Mouse (Mus musculus) spleen, adult 2 months (tissue): ENCODE results near the gene Topbp1.

Source experiments
- CTCF ChIP-seq: fragments of 200-500 bp; IDR thresholded peaks from 2 replicates; pipeline ENCODE4 v1.5.1; 2011; ENCODE audit warnings: mild to moderate bottlenecking, inconsistent platforms; ENCODE audit not compliant: insufficient read depth, insufficient read length, insufficient replicate concordance; ENCODE audit errors: extremely low read depth
- POLR2A ChIP-seq: fragments of 200-500 bp; IDR thresholded peaks from 2 replicates; pipeline ENCODE4 v1.6.1; 2011; ENCODE audit warnings: low read depth, low read length, inconsistent platforms

DNA sequence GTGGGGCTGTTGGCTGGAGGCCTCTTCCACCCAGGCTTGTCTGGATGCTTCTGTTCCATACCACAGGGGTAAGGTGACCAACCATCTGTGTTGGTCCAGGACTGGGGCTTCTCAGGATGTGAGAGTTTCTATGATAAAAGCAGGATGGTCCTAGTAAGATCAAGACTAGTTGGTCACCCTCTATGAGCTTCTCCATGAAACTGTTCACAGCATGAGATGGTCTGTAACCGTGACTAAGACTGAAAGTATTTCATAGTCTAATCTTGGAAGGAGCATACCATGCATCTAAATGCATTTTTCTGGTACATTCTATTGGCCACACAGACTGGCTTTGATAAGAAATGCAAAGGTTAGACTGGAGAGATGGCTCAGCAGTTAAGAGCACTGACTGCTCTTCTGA lies 78.6 kb downstream of the Topbp1 start:
- TF ChIP-seq CTCF = no peak
- no peak for TF ChIP-seq POLR2A
